Mouse (Mus musculus) layer of hippocampus, postnatal 25 days (tissue): ENCODE measurements around the gene Tmem38b. TPM values are rescaled to one million over a fixed set of nuclear protein-coding genes. Genes with fewer than 3 reads are reported as not detected.
A peak's percentile ranks its signal among the peaks of the same experiment; 100 is the strongest.

Experiments used
- DNase-seq, 2 experiments: peaks; one replicate each; pipeline ENCODE4 v3.0.0; 2022; ENCODE audit warnings: mixed read lengths in 2 of 2, low spot score in 1 of 2; ENCODE audit errors: extremely low spot score in 1 of 2
- total RNA-seq, 2 experiments: library from RNA; stranded (reverse); gene quantifications; 2 replicates each; pipeline ENCODE4 v1.2.3; 2021

Gene Tmem38b
- total RNA-seq, 2 experiments from 2014 or later, result 17.9 to 20.2 TPM

DNA sequence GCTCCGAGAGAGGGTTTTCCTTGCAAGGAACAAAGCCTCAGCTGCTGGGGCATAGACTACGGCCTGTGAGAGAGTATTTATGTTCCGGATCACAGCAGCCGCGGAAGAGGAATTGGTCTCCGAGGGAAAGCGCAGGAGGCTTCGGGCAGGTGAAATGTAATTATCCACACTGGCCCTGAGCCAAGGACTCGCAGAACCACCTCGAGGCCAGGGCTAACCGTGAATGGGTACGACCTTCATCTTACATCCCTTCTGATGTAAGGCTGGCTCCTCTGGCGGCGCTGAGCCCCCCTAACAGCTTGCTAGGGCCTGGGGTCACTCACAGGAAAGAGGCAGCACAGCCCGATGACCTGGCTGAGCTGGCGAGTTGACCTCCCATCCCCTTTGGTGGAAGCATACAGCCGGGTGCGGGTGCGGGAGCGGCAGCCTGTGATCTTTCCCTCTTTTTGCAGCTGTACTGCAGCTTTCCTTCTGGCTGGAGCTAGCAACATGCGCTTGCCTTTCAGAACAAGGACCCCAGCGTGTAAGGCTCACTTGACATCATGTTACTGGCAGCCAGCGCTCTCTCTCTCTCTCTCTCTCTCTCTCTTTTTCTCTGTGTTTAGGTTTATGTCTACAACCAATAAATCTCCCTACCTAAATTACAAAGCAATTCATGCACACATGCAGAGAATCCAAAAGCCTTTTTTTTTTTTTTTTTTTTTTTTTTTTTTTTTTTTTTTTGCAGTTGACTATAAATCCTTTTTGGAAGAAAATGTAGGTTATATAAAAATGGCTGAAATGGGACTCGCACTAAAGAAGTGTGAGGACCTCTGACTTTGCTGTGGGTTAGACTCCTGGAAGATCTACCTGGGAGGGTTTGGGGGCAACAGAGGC is 52.9 kb downstream of the Tmem38b start:
- no peak for DNase-seq

DNA sequence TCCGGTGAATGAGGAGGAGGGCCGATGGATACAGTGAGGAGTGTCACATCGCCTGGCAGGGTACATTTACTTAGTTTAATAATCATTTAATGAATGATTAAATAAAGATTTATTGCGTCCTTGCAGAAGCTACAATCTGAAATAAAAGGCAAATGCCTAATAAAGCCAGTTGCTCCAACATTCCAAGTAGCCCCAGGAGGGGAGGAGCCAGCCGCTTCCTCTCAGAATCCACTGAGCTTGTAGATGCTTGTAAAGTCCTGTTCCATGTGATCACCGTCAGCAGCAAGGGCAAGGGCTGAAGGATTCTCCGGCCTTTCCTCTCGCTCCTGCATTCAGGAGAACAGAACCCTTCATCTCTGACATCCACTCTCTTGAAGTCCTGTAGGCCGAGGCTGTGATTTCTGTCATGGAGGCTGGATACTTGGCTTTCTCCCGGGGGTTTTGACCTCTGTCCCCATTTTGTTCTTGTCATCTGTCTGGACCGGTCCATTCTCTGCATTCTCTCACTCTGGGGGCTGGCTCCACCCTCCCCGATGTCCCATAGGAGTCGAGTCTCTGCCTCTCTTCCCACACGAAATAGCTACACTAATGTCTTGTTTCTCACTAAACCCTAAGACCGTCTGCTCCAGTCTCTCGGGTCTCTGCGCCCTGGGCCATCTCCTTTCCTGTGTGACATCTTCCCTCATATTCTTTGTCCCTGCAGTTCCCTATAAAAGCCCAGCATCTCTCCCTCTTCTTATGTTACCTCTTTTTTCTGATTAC is 57.3 kb downstream of the Tmem38b start:
- DNase-seq, result no peak

DNA sequence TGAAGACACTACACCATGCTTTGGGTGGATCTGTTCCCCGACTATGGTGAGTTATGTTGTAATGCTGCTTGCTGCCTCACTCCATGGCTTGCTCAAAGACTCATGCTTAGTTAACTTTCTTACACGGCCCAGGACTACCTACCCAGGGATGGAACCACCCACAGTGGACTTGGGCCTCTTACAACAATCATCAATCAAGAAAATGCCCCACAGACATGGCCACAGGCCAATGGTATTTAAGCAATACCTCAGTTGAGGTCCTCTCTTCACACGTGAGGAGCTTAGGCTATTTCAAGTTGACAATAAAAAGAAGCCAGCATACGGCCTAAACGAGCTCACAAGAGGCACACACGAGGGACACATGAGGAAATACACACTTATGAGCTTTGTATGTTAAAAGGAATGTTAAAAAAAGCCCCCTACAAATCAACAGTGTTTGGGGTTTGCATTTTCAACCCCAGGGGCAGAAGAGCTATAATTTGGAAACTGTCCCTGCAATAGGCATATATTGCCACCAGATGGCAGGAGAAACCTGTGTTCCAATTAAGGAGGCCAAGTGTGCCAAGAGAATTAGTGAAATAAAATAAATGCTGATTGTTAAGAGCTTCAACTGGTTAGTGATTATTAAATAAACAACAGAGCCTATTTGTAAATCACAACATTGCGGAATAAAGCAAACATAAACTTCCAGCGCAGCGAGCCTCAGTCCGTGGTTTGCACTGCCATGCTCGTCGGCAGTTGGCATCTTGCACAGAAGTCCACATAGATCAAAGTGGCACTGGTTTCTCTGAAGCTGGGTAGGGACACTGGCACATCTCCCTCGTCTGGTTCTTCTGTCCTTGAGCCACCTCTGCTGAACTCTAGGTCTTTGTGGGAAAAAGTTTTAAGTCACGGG is 58.8 kb downstream of the Tmem38b start:
- peak in 1 of 2 experiments; percentile 47 for DNase-seq

DNA sequence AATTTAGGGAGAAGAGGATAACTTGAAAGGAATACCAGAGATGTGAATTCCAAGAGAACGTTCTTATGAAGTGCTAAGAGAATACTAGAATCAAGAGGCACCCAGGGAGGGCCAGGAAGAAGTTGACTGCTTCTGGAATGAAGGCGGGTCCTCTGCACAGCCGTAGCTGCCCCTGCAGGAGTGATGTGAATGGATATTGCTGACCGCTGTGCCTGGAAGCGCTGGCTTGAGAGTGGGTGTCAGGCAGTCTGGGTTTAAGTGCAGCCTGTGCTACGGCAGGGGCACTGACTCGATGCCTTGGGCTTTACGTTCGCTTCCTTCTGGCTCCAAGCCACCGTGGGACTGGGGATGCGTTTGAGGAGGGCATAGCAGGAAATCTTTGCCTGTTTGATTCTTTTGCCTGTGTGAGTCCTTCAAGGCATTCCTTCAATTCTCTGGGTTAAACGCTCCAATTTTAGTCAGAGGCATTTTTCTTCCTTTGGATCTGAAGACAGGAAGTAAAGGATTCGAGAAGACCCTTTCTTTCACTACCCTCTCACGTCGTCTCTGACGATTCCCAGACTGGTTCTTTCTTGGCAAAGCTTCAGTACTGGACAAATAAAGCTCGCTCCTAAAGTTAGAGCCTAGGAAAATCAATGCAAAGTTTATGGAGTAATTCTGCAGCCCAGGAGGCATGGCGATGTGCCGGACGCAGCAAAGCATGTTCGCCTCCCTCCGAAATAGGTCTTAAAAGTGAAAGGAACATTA is 60.7 kb downstream of the Tmem38b start:
- DNase-seq, result no peak

DNA sequence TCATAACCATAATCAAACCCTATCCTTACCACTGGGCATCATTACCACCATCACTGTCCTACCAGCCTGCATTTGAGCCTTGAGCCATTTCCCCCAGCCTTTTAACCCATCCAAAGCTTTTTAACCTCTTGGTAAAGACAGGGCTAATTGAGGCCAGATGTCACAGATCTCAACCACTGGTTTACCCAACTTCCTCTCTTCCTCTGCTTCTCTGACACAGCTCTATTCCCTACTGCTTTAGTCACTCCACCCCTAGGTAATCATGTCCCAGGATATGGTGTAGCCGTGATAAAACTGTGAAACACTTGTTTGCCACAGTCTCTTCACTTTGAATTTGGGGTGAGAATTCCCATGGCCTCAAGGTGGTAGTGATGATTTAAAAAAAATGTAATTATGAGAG is 69.5 kb downstream of the Tmem38b start:
- no peak for DNase-seq

DNA sequence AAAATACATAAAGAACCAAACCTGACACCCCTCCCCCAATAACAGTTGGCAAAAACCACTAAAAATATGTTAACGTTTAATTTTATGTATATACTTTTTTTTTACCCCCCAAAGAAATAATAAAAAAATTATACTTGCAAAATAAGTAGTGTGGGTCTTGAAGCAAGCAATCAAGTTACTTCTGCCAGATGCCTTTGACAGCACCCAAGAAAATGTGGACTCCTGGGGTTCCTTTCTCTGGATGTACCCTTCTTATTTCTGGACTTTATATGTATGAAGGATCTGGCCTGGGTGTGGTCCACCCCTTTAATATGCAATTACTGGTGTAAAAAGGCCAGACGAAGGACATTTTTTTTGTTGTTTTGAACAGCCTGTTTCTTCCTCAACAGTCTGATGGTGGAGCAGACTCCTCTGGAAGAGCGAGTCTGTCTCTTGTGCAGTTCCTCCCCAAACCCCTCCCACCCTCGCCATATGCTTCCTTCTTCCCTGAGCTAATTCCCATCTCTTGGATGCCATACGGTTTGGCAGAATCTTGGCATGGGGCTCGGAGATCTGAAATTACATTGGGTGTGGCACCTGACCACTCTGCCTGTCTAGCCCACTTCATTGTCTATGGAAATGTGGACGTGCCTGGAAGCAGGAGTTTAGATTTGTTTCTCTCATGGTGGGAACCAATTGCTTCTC is 70.4 kb downstream of the Tmem38b start:
- no peak for DNase-seq

DNA sequence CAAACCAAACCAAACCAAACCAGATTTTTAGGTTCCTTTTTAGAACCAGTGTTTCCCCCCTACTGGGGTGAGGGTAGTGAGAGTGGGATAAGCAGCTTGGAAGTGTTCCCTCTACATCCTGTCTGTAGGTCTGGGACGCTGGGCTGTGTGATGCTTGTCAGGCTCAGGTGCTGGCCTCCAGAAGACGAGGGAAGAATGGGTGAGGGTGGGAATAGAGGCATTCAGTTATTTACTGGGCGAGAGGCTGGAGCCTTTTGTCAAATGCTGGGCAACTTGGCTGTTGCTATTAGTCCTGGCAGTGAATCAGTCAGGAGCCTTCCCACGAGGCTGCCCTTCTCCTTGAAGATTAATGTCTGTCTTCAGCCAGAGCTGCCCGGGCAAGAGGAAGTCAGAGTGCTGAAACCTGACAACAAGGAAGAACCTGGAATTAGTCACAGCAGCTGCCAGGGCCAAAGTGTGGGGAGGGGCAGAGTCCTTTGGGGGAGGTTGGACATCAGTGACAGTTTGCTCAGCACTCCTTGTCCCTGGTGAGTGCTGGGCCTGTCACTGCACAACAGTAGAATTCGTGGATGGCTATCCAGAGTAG is 74.6 kb downstream of the Tmem38b start:
- DNase-seq, result no peak

DNA sequence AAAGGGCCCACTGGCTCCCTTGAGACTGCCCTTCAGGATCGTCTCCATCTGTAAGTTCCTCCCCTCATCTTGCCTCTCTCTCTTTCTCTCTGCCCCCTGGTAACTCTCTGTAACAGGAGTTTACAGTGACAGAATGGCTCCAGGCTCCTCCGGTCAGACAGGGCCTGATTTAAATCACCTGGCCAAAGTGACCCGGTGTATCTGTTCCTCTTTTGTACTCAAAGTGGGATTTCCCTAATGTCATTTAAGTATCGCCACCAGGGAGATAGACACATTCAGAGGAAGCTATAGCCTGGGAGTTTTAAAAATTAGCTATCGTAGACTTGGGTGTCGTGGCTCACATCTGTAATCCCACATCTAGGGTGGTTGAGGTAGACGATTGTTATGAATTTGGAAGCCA is 78.5 kb downstream of the Tmem38b start:
- DNase-seq, result no peak

DNA sequence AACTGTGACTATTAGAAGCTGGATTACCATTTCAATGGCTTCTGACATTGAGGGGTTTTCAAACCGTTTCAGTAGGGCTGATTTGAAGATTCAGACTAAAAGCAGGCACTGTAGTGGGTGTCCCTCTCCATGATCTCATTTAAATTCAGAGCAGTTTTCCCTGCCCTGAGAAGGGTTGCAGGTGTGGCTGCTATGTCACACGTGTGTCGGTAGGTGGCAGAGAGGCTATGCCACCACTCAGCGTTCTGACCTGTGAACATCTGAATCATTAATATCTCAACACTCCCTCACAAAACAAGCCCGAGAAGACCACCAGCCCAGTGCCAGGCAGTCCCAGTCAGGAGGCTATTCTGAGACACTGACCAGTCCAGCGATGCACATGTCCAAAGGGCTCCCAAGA is 79.7 kb downstream of the Tmem38b start:
- no peak for DNase-seq

DNA sequence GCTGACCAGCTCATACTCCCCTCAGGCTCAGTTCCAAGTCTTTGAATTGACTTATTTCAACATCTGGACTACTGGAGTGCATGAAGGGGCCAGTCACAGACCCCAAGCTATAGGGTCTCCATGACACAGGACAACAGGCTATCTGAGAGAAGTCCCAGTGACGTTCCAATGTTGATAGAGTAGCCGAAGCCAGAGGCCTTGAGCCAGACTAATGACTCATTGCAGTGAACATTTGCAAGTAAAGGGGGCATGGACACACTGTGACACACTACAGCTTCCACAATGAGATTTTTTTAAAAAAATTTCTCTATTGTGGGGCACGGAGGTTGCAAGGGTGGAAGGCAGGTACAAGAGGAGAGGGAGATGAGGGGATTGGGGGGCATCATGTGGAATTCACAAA is 81.2 kb downstream of the Tmem38b start:
- no peak for DNase-seq

Other genes with a start within 250 kb of the Tmem38b start
- 10 to 100 TPM; 32.3 to 33.3 TPM for gene Fsd1l, start 194.6 kb upstream of the Tmem38b start, total RNA-seq
- 10 to 100 TPM; 31.5 to 32.1 TPM for gene Fktn, start 112.0 kb upstream of the Tmem38b start, total RNA-seq
- gene Tal2, start 46.3 kb upstream of the Tmem38b start, total RNA-seq, result under 1 TPM in 1 of 2 experiments, not detected in 1; 0.12 TPM